Mouse (Mus musculus): Measurements from ENCODE around the gene Dgcr2. TPM values are rescaled to one million over a fixed set of nuclear protein-coding genes. Genes with fewer than 3 reads are reported as not detected.

Gene Dgcr2
- total RNA-seq, 2 experiments from 2014 or later: 36.7 to 40.4 TPM

- DNase-seq: no peak
Measured at GRCm38 (mm10) chr16:17848431-17848830, 49.9 kb downstream of the Dgcr2 start.

DNA sequence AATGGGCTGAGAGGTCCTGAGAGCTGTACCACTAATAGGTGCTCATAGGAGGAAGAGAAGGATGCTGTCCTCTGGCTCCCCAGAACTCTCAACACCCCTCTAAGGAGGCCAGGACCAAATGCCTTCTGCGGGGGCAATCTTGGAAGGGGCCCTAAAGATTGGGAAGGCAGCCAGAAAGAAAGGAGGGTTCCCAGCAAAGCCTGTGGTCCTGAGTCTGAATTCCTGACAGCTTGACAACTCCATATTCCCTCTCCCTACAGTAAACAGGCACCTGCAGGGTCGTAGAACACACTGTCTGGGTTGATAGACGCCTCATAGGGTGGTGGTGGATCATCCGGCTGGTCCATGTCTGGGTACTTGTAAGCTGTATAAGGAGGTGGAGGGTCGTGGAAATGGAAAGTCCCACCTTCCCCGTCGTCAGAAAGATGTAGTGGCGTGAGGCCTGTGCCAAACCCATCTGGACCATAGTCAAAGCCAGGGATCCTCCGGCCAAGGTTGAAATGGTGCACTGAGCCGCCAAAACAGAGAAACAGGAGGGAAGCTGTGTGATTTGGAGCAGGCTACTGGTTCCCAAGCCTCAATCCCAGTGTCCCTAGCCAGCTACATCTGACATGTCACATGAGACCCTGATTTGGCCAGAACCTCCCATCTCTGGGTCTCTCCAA, 54.5 kb downstream of the Dgcr2 start:
- no peak for DNase-seq

GRCm38 (mm10) chr16:17842437-17842836, 55.9 kb downstream of the Dgcr2 start:
- no peak for DNase-seq

GRCm38 (mm10) chr16:17839976-17840375, 58.4 kb downstream of the Dgcr2 start:
- DNase-seq: peak; percentile 55

DNA sequence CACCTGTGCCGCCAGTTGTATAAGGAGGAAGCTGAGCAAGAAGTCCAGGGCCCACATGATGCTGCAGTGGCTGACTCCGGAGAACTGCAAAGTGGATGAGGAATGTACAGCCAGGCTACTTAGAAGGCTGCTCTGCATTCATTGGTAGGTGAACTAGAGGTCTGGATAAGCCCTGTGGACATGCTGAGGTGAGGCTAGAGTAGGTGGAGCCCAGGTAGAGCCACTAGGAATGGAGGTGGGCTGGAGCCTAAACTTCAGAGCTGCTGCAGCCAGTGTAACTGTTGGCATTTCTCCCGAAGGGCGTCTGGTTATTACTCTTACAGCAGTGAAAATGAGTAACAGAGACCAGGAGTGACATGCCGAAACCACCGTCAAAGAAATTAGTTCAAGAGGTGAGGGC, 60.3 kb downstream of the Dgcr2 start, which contains the start of gene Car15:
Gene Car15 (minus strand): TSS at position 314 of the 400 bp plus-strand sequence.
- no peak for DNase-seq

DNA sequence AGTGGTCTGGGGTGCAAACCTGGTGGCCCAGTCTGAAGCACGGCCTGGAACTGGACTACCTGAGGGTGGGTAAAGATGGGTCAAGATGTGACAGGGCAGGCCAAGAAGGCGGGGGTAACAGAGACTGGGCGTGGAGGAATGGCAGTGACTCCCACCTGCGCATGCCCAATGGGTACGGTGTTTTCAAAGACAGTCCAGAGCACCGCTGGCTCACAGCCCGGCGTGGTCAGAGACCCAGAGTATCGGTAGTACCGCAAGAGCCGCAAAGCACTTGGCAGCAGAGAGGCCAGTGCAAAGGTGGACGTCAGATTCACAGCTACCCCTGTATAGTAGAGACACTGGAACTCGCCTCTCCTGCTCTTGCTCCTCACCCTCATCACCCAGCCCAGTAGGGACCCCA, 62.9 kb downstream of the Dgcr2 start:
- no peak for DNase-seq

- DNase-seq: no peak
Measured at GRCm38 (mm10) chr16:17834543-17834942, 63.8 kb downstream of the Dgcr2 start.

- DNase-seq: no peak
Measured at GRCm38 (mm10) chr16:17833681-17834399, 64.5 kb downstream of the Dgcr2 start.

DNA sequence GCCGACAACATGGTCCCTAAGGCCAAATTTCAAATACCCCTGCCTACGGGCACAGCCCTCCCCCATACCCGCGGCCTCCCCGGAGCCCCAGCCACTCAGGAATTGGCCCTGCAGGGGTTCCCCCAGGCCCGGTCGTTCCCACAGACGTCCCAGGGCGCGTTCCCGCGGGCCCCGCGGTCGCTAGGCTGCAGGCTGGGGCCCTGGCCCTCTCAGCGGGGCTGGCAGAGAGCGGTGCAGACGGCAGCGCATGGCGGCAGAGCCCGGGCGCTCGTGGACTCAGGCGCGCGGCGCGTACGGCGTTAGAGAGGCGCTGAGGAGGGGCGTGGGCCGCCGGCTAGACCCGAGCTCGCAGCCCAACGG, 65.1 kb downstream of the Dgcr2 start:
- DNase-seq: peak; percentile 29

DNA sequence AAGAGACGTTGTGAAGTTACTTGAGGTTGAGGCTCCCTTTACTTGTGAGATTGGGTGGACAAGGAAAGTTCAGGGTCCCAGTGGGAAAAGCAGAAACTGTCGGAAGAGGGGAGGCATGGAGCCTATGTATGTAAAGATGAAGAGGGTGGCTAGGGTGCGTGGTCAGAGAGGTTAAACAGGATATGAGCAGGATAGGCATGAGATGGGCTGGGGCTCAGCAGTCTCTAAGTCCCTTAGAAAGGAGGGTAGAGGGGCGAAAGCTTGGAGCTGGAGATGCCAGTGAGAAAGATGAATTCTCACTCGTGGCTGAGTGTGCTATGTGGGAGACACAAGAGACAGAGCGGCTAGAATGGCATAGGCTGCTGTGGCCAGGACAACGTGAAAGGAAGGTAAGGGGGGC, 65.5 kb downstream of the Dgcr2 start, which contains the start of gene B830017H08Rik:
Gene B830017H08Rik (plus strand): TSS at position 301 of the 400 bp plus-strand sequence.
- no peak for DNase-seq

- DNase-seq: no peak
Measured at GRCm38 (mm10) chr16:17831781-17832180, 66.6 kb downstream of the Dgcr2 start.

DNA sequence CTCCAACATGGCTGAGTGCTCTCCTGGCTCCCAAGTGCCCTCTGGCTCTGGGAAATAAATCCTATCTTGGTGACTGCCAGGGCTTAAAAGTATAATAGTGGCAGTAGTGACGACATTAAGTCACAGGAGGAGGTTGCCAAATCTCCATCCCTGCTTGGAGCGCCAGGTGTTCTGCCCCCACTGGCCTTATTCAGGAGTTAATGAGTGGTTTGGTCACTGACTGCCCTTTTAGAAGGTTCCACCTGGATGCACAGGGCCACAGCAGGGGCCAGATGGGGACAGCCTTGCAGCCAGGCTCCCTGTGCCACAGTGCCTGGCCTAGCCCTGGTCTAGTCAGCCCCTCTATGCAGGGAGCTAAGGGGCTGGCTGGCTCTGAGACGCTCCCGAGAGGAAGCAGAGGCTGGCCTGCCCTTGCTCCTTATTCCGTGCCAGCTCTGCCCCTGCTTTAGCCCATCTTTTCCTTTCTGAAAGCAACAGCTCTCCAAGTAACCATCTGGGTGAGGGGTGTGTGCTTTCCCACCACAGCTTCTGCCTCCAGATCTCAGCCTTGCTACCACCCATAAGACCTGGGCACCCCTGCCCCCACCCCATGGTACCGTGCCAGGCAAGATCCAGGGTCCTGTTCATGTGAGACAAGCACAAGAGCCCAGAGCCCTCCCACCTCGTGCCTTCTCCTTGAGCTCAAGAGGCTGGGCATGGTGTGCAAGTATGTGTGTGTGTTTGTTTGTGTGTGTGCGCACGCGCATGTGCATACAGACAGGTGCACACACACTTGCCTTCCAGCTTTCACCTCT, 67.8 kb downstream of the Dgcr2 start:
- no peak for DNase-seq

GRCm38 (mm10) chr16:17828867-17829266, 69.5 kb downstream of the Dgcr2 start:
- no peak for DNase-seq

DNA sequence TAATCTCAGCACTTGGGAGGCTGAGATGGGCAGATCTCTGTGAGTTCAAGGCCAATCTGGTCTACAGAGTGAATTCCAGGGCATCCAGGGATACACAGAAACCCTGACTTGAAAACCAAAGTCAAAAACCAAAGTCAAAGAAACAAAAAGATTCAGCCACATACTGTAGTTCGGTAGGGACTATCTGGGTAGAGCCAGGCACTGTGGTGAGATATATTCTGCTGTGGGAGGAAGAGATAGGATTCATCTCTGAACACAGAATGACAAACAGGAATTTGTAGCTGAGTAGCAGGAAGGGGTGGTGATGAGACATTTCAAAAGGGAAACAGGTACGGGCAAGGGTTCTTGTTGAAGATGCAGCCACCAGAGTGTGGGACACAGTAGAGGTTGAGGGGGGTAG, 70.1 kb downstream of the Dgcr2 start:
- no peak for DNase-seq

- DNase-seq: no peak
Measured at GRCm38 (mm10) chr16:17826500-17826899, 71.9 kb downstream of the Dgcr2 start.

DNA sequence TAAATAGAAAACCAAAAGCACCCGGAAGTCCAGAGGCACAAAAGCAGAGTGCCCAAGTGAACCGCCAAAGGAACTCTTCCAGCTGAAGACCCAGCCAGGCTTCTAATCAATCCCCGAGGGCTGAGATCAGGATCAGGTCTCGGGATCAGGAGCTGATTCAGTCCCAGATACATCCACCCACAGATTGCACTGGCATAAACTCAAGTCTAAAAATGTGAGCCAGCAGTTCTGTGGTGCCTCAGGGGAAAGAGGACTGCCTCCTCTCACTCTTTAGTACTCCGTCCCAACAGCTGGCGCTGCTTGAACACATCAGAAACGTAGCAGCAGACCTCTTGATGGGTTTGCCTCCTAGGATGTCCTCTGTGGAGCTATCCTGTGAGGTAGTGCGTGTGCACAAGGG, 81.8 kb downstream of the Dgcr2 start:
- no peak for DNase-seq

DNA sequence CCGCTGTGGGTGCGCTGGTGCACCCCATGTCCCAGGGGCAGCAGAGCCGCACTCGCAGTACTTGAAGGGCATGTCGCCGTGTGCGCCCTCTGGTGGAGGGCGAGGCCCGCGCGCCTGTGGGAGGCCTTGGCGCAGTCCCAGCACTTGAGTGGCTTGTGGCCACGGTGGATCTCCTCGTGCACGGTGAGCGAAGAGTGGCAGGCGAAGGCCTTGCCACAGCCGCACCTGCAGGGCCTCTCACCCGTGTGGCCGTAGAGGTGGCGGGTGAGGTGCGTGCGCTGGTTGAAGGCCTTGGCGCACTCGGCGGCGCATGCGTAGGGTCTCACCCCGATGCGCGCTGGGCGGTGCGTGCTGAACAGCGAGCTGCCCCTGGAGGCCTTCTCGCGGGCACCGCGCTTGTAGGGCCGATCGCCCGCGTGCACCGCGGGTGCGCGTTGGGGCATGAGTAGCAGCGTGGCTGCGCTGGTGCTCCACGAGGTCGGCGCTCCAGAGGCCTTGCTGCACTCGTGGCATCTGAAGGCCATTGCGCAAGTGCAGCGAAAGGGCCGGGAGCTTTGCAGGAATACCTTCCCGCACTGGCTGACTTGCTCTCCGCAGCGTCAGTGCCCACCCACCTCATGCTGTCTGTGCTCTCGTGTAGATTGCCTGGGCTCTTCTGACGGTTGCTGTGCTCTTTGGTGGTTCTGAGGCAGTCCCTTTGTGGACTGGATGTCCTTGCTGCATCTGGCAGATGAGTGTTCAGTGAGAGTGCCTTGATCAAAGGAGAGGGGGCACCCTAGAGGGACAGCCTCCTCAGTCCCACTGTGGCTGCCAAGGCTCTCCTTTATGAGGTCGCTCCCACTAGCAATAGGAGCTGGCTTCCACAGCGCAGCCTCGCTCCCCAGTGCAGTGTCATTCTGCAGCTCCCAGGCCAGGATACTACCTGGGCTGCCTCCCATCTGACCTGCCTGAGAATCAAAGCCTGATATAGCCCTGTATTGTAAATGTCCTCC, 82.7 kb downstream of the Dgcr2 start:
- peak; percentile 79 for DNase-seq

GRCm38 (mm10) chr16:17813173-17813572, 85.2 kb downstream of the Dgcr2 start:
- peak; percentile 3 for DNase-seq

DNA sequence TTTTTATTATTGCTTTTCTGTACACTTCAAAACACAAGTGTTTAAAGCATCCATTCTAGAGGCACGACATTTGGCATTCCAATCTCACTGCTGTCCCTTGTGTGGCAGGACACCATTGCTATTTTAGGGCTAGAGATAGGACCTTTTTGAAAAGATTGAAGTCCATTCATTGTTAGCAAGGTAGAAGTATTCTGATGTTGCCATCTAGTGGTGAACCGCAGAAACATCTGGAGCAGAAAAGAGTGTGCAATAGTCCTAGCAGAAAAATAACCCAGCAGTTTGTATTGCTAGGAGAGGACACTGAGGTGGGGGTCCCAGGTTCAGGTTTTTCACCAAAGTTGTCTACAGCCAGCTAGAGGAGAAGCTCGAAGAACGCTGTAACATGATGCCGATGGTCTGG, 86.2 kb downstream of the Dgcr2 start:
- DNase-seq: no peak

GRCm38 (mm10) chr16:17809711-17810110, 88.7 kb downstream of the Dgcr2 start:
- DNase-seq: peak; percentile 73

DNA sequence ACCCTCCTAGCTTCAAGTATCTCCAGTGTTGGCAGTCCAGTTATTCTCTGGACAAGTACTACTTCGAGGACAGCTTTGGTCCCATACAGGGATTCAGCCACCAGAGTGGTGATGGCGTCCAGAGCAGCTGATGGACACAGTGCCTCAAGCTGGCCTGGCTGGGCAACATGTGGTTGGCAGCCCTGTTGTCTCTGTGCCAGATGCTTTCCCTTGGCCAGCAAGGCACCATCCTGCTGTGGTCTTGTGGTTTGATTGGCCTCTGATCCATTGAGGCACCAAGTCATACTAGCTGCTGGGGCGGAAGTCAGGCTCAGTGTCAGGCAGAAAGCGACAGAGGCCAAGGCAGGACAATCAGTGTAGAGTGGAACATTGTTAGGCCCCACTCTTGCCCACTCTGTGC, 89.2 kb downstream of the Dgcr2 start:
- no peak for DNase-seq
